Mouse (Mus musculus): Measurements from ENCODE around the gene Rpap1. TPM values are rescaled to one million over a fixed set of nuclear protein-coding genes. Genes with fewer than 3 reads are reported as not detected.
A peak's percentile ranks its signal among the peaks of the same experiment; 100 is the strongest.
"Not testable (repeated sequence)": the region's sequence is repeated elsewhere in the genome, so short reads cannot be mapped to it uniquely, and the experiment has no call there.

Gene Rpap1
- total RNA-seq, 2 experiments from 2014 or later, result 14.4 to 16.7 TPM

DNA sequence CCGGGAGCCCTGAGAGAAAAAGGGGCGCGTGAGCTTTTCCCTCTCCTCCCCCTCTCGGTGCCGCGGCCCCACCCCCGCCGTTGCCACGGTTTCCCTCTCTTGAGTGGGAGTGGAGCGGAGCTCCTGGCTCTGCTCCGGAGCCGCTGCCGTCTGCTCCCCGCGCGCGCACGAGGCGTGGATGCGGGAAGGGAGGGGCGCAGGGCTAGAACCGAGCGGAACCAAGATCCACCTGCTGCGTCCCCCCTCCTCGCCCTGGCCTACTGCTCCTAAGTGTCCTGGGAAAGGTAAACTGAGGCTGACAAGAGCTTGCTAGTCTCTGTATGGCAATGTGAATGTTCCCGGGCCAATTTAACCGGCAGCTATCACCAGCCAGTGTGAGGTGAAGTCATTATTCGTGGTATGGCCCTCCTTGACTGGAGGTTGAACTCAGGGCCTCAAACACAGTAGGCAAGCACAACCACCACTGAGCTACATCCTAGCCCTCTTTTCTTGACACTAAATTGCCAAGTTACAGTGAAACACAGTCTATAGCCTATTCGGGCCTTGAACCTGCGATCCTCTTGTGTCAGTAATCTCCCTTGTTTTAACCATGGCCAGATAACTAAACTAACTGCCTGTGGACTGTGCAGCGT is 44.0 kb downstream of the Rpap1 start:
- Histone ChIP-seq H3K4me3 (peak overlapping the region; percentile 85), H3K27ac (no peak overlapping the region)
- intact Hi-C loops (cut with DNase I), result no loop called here
- DNase-seq, result no peak
- TF ChIP-seq CTCF (IDR thresholded peaks at IDR 0.05), result no peak

DNA sequence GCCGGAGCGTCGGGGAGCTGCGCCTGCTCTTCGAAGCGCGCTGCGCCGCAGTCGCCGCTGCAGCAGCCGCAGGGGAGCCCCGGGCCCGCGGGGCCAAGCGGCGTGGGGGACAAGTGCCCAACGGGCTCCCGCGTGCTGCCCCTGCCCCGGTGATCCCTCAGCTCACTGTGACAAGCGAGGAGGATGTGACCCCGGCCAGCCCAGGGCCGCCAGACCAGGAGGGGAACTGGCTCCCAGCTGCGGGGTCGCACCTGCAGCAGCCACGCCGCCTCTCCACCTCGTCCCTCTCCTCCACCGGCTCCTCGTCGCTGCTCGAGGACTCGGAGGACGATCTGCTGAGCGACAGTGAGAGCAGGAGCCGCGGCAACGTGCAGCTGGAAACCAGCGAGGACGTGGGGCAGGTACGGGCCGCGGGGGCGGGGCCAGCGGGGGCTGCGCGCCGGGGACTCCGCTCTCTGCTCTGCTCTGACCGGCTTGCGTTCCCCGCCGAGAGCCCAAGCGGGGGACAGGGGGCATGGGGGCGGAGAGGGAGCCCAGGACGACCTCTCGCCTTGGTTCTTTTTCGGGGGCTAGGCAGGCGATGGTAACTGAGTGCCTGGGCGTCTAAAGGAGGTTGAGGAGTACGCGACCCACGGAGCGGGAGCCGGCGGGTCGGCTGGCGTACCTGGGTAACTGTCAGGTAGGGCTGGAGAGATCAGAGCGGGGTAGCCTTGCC is 44.7 kb downstream of the Rpap1 start:
- H3K27ac ChIP-seq, result no peak overlapping the region; the same call in 1 of the 2 replicates
- DNase-seq, result peak; percentile 40
- intact Hi-C loops (cut with DNase I), result no loop called here
- no peak for TF ChIP-seq CTCF (IDR thresholded peaks at IDR 0.05)
- H3K4me3 ChIP-seq, result peak overlapping the region; percentile 85

DNA sequence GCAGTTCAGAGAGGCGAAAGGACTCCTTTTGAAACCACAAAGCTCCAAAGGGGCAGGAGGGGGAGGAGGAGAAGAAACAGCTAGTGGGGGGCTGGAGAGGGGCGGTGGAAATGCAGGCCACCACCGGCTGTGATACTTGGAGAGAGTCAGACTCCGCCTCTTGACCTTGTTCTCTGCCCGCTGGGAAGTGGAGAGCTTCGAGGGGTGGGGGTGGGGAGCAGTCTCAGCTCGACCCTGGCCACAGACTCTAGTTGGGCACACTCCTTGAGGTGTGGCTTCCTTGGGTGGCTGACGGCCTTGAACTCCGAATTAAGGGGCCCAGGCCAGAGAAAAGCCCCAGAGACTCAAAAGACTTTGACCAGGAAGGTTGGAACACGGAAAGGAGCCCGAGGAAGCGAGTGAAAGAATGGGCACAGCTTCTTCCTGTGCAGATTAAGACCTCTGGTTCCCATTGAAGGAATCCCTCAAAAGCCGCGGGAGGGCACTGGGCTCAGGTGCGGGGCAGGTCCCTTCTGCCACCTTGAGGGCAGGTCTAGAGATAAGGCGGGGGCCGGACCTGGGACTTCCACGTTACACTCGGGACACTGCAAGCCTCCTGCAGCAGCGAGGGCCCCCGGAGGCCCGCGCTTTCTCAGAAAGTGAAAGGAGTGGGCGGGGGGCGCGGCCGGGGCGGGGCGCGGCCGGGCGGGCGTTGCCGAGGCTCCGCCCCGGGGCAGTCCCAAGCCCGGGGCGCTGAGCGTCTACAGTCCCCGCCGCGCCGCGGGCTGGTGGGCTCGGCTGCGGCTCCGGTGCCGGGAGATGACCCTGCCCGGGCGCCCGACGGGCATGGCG is 45.5 kb downstream of the Rpap1 start, which contains the start of gene Itpka:
Itpka (plus strand) TSS at position 757 of the 831 bp plus-strand sequence.
- H3K4me3 ChIP-seq, result peak within 1 kb of the TSS; percentile 85
- H3K27ac ChIP-seq, result peak within 1 kb of the TSS; percentile 61
- no peak for TF ChIP-seq CTCF (IDR thresholded peaks at IDR 0.05)
- peak; percentile 65 for DNase-seq
- intact Hi-C loops (cut with DNase I), result no loop called here

DNA sequence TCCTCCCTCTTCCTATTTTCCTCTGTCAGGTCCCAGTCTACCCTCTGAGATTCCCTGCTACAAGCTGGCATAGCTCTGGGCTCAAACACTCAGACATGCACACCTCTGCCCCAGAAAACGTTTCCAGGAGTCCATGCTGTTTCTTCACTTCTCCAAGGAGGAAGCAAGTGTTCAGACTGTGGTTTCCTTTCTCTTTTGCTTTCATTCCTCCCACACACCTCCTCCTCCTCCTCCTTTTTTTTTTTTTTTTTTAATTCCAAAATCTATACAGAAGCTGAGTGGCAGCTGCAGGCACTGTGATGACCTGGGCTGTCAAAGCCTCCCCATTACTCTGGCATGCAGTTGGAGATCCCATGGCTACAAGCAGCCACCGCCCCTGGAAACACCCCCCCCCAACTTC is 46.8 kb downstream of the Rpap1 start:
- intact Hi-C loops (cut with DNase I), result no loop called here
- no peak for TF ChIP-seq CTCF (IDR thresholded peaks at IDR 0.05)
- Histone ChIP-seq H3K27ac (no peak overlapping the region), H3K4me3 (no peak overlapping the region)
- DNase-seq, result no peak

DNA sequence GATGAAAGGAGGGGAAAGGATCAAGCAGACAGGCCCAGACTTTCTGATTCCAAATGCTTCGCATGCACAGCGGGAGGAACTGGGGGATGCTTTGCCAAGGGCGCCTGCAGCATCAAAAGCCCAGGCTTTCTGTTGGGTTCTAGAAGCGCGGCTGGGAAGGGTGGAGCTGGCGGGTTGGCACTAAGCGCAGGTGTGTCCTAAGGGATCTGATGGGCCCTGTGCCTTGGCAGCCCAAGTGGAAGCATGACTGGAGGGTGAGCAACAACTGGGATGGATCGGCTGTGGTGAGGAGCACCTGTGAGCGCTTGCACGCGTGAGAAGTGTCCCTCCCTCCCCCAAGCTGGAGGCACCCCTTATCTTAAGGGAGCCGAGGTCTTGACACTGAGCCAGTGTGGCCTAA is 50.2 kb downstream of the Rpap1 start:
- DNase-seq, result no peak
- Histone ChIP-seq H3K4me3 (no peak overlapping the region), H3K27ac (no peak overlapping the region)
- intact Hi-C loops (cut with DNase I), result no loop called here
- no peak for TF ChIP-seq CTCF (IDR thresholded peaks at IDR 0.05)

DNA sequence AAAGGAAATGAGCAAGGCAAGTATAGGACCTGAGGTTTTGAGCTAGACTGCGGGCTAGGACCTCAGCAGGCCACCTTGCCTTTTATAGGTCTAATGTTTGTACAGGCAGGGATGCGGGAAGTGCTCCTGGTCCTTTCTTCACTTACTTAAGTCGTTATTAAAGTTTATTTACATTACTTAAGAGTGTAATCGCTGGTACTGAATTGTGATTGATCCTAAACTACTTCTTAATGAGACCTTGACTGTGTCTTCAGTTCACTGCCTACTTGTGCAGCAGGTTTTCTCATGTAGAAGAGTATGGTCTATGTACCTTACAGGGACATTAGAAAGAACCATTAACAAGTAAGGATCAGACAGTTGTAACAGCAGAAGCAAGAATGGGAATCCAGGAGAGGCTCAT is 56.6 kb downstream of the Rpap1 start:
- TF ChIP-seq CTCF (IDR thresholded peaks at IDR 0.05), result no peak
- DNase-seq, result no peak
- Histone ChIP-seq H3K4me3 (no peak overlapping the region), H3K27ac (no peak overlapping the region)
- intact Hi-C loops (cut with DNase I), result no loop called here

DNA sequence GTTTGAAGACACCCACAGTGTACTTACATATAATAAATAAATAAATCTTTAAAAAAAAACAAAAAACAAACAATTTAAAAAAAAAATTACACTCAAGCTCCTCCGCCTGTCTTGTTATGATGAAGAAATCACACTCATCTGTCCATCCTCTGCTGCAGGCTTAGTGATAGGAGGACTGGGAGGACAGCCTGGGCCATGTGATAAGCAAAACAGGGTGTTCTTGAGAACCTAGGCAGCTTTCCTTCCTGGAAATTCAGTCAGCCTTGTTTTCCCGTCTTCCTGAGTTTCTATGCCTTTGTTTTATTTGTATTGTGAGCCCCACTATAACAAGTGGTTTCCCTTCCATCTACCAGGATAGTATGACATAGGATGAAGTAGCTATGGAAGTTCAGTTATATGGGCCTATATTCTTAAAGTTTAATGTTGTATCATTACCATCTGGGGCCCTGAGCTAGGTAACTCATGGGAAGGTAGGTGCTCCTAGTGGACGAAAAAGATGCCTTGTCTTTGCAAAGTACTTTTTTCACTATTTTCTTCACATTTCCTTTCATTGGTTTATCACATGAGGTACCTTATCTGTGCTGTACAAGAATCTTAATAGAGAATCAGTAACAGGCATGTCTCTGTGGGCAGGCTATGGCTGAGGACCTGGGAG is 59.4 kb downstream of the Rpap1 start:
- H3K4me3 ChIP-seq, result no peak overlapping the region
- intact Hi-C loops (cut with DNase I), result no loop called here
- no peak for DNase-seq
- no peak overlapping the region for H3K27ac ChIP-seq
- TF ChIP-seq CTCF (IDR thresholded peaks at IDR 0.05), result no peak

DNA sequence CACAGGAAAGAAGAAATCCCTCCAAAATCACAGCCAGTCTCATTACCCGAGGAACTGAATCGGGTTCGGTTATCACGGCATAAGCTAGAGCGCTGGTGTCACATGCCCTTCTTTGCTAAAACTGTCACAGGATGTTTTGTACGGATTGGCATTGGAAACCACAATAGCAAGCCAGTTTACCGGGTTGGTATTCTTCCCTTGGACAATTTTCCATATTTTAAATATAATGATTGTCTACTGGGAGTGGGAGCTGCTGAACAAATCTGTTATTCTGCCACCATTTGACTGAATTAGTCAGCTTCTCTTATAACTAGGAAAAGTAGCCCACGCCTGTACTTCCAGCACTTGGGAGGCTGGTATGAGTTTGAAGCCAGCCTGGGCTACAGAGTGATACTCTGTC is 66.3 kb downstream of the Rpap1 start:
- H3K4me3 ChIP-seq, result no peak overlapping the region
- TF ChIP-seq CTCF (IDR thresholded peaks at IDR 0.05), result no peak
- intact Hi-C loops (cut with DNase I), result no loop called here
- no peak overlapping the region for H3K27ac ChIP-seq
- no peak for DNase-seq

DNA sequence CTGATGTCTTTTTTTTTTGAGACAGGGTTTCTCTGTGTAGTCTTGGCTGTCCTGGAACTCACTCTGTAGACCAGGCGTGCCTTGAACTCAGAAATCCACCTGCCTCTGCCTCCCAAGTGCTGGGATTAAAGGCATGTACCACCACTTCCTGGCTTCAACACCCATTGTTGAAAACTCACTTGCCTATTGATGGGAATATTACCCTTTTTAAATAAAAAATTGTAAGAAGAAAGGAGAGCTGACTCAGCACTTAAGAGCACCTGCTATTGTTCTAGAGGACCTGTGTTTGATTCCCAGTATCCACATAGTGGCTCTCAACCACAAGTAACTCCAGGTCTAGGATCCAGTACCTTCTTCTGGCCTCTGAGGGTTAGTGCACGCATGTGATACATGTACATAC is 71.5 kb downstream of the Rpap1 start:
- H3K27ac ChIP-seq; DNase-seq; intact Hi-C loops (cut with DNase I); H3K4me3 ChIP-seq: not testable (repeated sequence)

Other genes starting within 250 kb of the Rpap1 start
- gene Exd1, start 239.9 kb downstream of the Rpap1 start, total RNA-seq (2021), result 1 to 10 TPM in 1 of 2 experiments, under 1 TPM in 1; 0.77 to 2.0 TPM
- 10 to 100 TPM; 75.1 to 80.9 TPM for gene Chp1, start 239.8 kb downstream of the Rpap1 start, total RNA-seq (2021)
- gene Nusap1, start 169.2 kb downstream of the Rpap1 start, total RNA-seq (2021), result under 1 TPM; 0.11 to 0.28 TPM
- gene Oip5, start 169.1 kb downstream of the Rpap1 start, total RNA-seq (2021), result not detected
- 10 to 100 TPM; 36.7 to 62.7 TPM for gene Ndufaf1, start 124.7 kb downstream of the Rpap1 start, total RNA-seq (2021)
- 10 to 100 TPM; 25.3 to 27.2 TPM for gene Rtf1, start 112.5 kb downstream of the Rpap1 start, total RNA-seq (2021)
- gene Itpka, start 45.2 kb downstream of the Rpap1 start, total RNA-seq (2021), result not detected
- gene Ltk, start 27.1 kb downstream of the Rpap1 start, total RNA-seq (2021), result not detected
- under 1 TPM; 0.10 to 0.73 TPM for gene Tyro3, start 10.2 kb upstream of the Rpap1 start, total RNA-seq (2021)
- gene Mga, start 109.7 kb upstream of the Rpap1 start, total RNA-seq (2021), result 10 to 100 TPM; 32.9 to 38.4 TPM
- gene Mapkbp1, start 185.2 kb upstream of the Rpap1 start, total RNA-seq (2021), result 1 to 10 TPM; 8.1 to 8.4 TPM
- 1 to 10 TPM; 1.6 to 2.4 TPM for gene Jmjd7, start 239.9 kb upstream of the Rpap1 start, total RNA-seq (2021)
- 1 to 10 TPM in 1 of 2 experiments, under 1 TPM in 1; 0.77 to 1.5 TPM for gene Gm28042, start 240.0 kb upstream of the Rpap1 start, total RNA-seq (2021)
- gene Pla2g4b, start 245.9 kb upstream of the Rpap1 start, total RNA-seq (2021), result 1 to 10 TPM in 1 of 2 experiments, under 1 TPM in 1; 0.99 to 1.7 TPM